7 mouse cellular contexts compared by ENCODE assay signal in the genomic region with DNA sequence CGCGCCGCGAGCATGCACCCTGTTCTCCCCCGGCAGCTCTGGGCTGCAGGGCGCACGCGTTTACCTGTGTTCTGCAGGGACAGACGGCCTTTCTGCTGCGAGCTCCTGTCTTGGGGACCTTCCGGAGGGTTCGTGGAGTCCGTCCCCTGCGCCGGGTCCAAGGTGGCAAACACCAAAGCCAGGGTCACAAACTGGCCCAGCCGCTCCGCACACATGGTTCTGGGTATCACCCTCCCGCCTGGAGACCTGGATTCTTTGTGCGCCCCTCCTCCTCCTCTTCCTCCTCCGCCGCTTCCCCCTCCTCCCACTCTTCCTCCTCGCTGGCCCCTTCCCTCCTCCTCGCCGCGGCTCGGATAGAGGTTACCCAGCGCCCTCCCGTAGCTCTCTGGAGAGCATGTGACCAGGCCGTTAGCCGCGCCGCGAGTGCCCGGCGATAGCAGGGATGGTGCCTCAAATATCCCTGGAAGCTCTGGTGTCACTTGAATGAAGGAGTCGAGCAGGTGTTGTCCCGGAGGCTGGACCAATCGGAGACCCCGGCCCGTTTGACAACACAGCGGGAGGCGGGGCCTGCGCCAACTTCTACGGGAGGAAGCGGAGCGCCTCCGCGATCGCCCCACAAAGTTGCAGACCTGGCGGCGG. TPM values are rescaled to one million over a fixed set of nuclear protein-coding genes. Genes with fewer than 3 reads are reported as not detected.
DNase-seq lines count a peak whose midpoint lies in the region; ATAC-seq and TF ChIP-seq lines count a peak whose summit lies in the region.

Stc2 (minus strand) TSS at position 427 of the 639 bp plus-strand sequence.

- H3K27ac ChIP-seq in hindbrain, postnatal 0 days = 0 out of 2 replicates have a peak within 1 kb of the TSS, but pooled peaks have one; percentile 15
- peak within 1 kb of the TSS; percentile 66; the same call in 1 of the 2 replicates for H3K27ac ChIP-seq in midbrain, embryonic 10.5 days (replicated peaks)
- peak within 1 kb of the TSS; percentile 19; the same call in 1 of the 2 replicates for H3K27ac ChIP-seq in small intestine, adult 2 months (ENCODE audit: insufficient read depth, low read depth, low read length)

- peak within 1 kb of the TSS; percentile 54 for H3K4me3 ChIP-seq in hindbrain, postnatal 0 days (ENCODE audit: low read length)
- H3K4me3 ChIP-seq in midbrain, embryonic 10.5 days = peak within 1 kb of the TSS; percentile 69
- H3K4me3 ChIP-seq in small intestine, adult 2 months (ENCODE audit: low read depth, low read length) = peak within 1 kb of the TSS; percentile 54

- no peaks in the 10 kb centered on the region for H3K36me3 ChIP-seq in hindbrain, postnatal 0 days (ENCODE audit: insufficient read depth, low read length)
- H3K36me3 ChIP-seq in midbrain, embryonic 10.5 days = no peaks in the 10 kb centered on the region
- no peaks in the 10 kb centered on the region for H3K36me3 ChIP-seq in small intestine, adult 2 months (ENCODE audit: control insufficient read depth, insufficient read depth, low read length)

- DNase-seq in T-cell, adult 2 months (ENCODE audit: low spot score) = peak; percentile 2
- peak; percentile 53 for DNase-seq in c-Kit-positive CD71-negative TER-119-negative erythroid progenitor cells, embryonic 14.5 days (ENCODE audit: low read depth)
- peak; percentile 81 for DNase-seq in gastrocnemius, postnatal 10 days
- DNase-seq in hindbrain, postnatal 0 days (ENCODE audit: low spot score) = peak; percentile 81
- DNase-seq in left cerebral cortex, postnatal 14 days (ENCODE audit: low spot score in 2 of 2) = peak; percentile 67 to 68
- peak; percentile 85 for DNase-seq in midbrain, embryonic 10.5 days (ENCODE audit: low spot score)

- H3K9me3 ChIP-seq in hindbrain, postnatal 0 days (ENCODE audit: low read length) = no peaks in the 10 kb centered on the region
- H3K9me3 ChIP-seq in midbrain, embryonic 10.5 days (replicated peaks) = no peaks in the 10 kb centered on the region

- no peak for TF ChIP-seq CTCF in hindbrain, postnatal 0 days (IDR thresholded peaks at IDR 0.05; ENCODE audit: low read depth)
- no peak for TF ChIP-seq CTCF in small intestine, adult 2 months (IDR thresholded peaks at IDR 0.05; ENCODE audit: extremely low read depth, insufficient read length, insufficient replicate concordance, low read depth, low read length)

- peak within 1 kb of the TSS; percentile 44 for H3K9ac ChIP-seq in hindbrain, postnatal 0 days (replicated peaks; ENCODE audit: low read length)

- intact Hi-C loops in left cerebral cortex, postnatal 14 days (cut with DNase I) = loop anchor here (10.0 kb wide), 2 partner anchors 125 to 255 kb away; no protein-coding TSS in a partner anchor

- ATAC-seq in hindbrain, postnatal 0 days = peak; percentile 68

- H3K27me3 ChIP-seq in hindbrain, postnatal 0 days (ENCODE audit: insufficient read depth, low read length) = peaks cover 10% of the 10 kb centered on the region; the same call in 1 of the 2 replicates
- H3K27me3 ChIP-seq in midbrain, embryonic 10.5 days (ENCODE audit: low read depth, poor library complexity, severe bottlenecking) = peaks cover 63% of the 10 kb centered on the region
- peaks cover 29% of the 10 kb centered on the region; the same call in 1 of the 2 replicates for H3K27me3 ChIP-seq in small intestine, adult 2 months (ENCODE audit: control insufficient read depth, insufficient read depth, low read length)

- peaks cover 10% of the 10 kb centered on the region for H3K4me1 ChIP-seq in hindbrain, postnatal 0 days (ENCODE audit: insufficient read depth, low read length)
- H3K4me1 ChIP-seq in midbrain, embryonic 10.5 days = peaks cover 39% of the 10 kb centered on the region
- H3K4me1 ChIP-seq in small intestine, adult 2 months (ENCODE audit: control insufficient read depth, insufficient read depth, insufficient read length, low read length) = peaks cover 4% of the 10 kb centered on the region; the same call in 1 of the 2 replicates

- no peak for TF ChIP-seq POLR2A in small intestine, adult 2 months (IDR thresholded peaks at IDR 0.05; ENCODE audit: low read depth, low read length)

- peak within 1 kb of the TSS; percentile 90 for H3K4me2 ChIP-seq in hindbrain, postnatal 0 days (ENCODE audit: low read depth, low read length)

- under 1% methylated on average over 50 of the region's 51 CpGs for WGBS in hindbrain, postnatal 0 days
- under 1% methylated on average over 50 of the region's 51 CpGs for WGBS in midbrain, embryonic 10.5 days
- WGBS in small intestine, adult 2 months = under 1% methylated on average over 51 of the region's 51 CpGs

RNA-seq across cellular contexts. Expression of gene Stc2, which starts in this region (rescaled TPM):
- 10 to 100 TPM; 12.6 to 13.6 TPM for total RNA-seq in gastrocnemius, postnatal 10 days (2021)
- total RNA-seq in hindbrain, postnatal 0 days (2014; rRNA removed) = 3.2 and 4.0 TPM in 2 replicates
- 1.2 and 1.3 TPM in 2 replicates for polyA plus RNA-seq in hindbrain, postnatal 0 days (2015; fragmentation: Nextera tagmentation; extraction: Ambion mirVana)
- 1 to 10 TPM; 1.2 to 1.4 TPM for total RNA-seq in left cerebral cortex, postnatal 14 days (2021)
- polyA plus RNA-seq in midbrain, embryonic 10.5 days (2016; fragmentation: Nextera tagmentation; extraction: Ambion mirVana) = 0.84 and 2.0 TPM in 2 replicates
- polyA plus RNA-seq in small intestine, adult 2 months (2012; rRNA removed) = 1.4 and 1.9 TPM in 2 replicates

Comparison
In these comparisons a context has a peak if more than half of its experiments do, and no peak if none do; other contexts are left out.
1. Peak in every context shown above with its lines: DNase-seq, ATAC-seq, H3K4me3 ChIP-seq and H3K27ac ChIP-seq.
2. DNase-seq: peak in every context shown above with its lines; median percentile 85 in midbrain, embryonic 10.5 days; 81 in gastrocnemius, postnatal 10 days; 81 in hindbrain, postnatal 0 days; 68 in left cerebral cortex, postnatal 14 days; 53 in c-Kit-positive CD71-negative TER-119-negative erythroid progenitor cells, embryonic 14.5 days; 2 in T-cell, adult 2 months.
3. H3K27ac ChIP-seq: peak in every context shown above with its lines; median percentile 66 in midbrain, embryonic 10.5 days; 19 in small intestine, adult 2 months; 15 in hindbrain, postnatal 0 days.